Mouse (Mus musculus): ENCODE measurements around the gene Olfr248.
"Not testable (repeated sequence)": the region's sequence is repeated elsewhere in the genome, so short reads cannot be mapped to it uniquely, and the experiment has no call there.

The Olfr248 gene

GRCm38 (mm10) chr1:174390746-174391145, at the start of gene Olfr248:
Gene Olfr248, plus strand, starts transcription at chr1:174391046.
- no peak for DNase-seq (ENCODE audit: low read depth, low spot score)

- not testable (repeated sequence) for DNase-seq (ENCODE audit: low read depth, low spot score)
Observed at GRCm38 (mm10) chr1:174353636-174354035, 37.2 kb upstream of the Olfr248 start.

- DNase-seq (ENCODE audit: low read depth, low spot score), result no peak
Observed at GRCm38 (mm10) chr1:174354640-174355039, 36.2 kb upstream of the Olfr248 start.

- no peak for DNase-seq (ENCODE audit: low read depth, low spot score)
Observed at GRCm38 (mm10) chr1:174364882-174365451, 25.9 kb upstream of the Olfr248 start, which contains the start of gene Olfr417. Gene Olfr417, plus strand, starts transcription at chr1:174365122.

GRCm38 (mm10) chr1:174373799-174374198, 17.0 kb upstream of the Olfr248 start:
- no peak for DNase-seq (ENCODE audit: low read depth, low spot score)

- no peak for DNase-seq (ENCODE audit: low read depth, low spot score)
Observed at GRCm38 (mm10) chr1:174422959-174423358, 32.1 kb downstream of the Olfr248 start.

- no peak for DNase-seq (ENCODE audit: low read depth, low spot score)
Observed at GRCm38 (mm10) chr1:174423764-174424163, 32.9 kb downstream of the Olfr248 start, which contains the start of gene Olfr414. Gene Olfr414, plus strand, starts transcription at chr1:174424064.

- no peak for DNase-seq (ENCODE audit: low read depth, low spot score)
Observed at GRCm38 (mm10) chr1:174426180-174426986, 35.5 kb downstream of the Olfr248 start.

- no peak for DNase-seq (ENCODE audit: low read depth, low spot score)
Observed at GRCm38 (mm10) chr1:174427402-174427801, 36.6 kb downstream of the Olfr248 start.

- DNase-seq (ENCODE audit: low read depth, low spot score), result no peak
Observed at GRCm38 (mm10) chr1:174428407-174428806, 37.6 kb downstream of the Olfr248 start.

- no peak for DNase-seq (ENCODE audit: low read depth, low spot score)
Observed at GRCm38 (mm10) chr1:174434121-174434520, 43.3 kb downstream of the Olfr248 start.
